Mouse (Mus musculus): Measurements from ENCODE around the gene Ghitm. TPM values are rescaled to one million over a fixed set of nuclear protein-coding genes. Genes with fewer than 3 reads are reported as not detected.
"Not testable (repeated sequence)": the region's sequence is repeated elsewhere in the genome, so short reads cannot be mapped to it uniquely, and the experiment has no call there.

Gene Ghitm
- 332 and 334 TPM in 2 replicates for polyA plus RNA-seq (2015; fragmentation: Nextera tagmentation; extraction: Ambion mirVana)

DNA sequence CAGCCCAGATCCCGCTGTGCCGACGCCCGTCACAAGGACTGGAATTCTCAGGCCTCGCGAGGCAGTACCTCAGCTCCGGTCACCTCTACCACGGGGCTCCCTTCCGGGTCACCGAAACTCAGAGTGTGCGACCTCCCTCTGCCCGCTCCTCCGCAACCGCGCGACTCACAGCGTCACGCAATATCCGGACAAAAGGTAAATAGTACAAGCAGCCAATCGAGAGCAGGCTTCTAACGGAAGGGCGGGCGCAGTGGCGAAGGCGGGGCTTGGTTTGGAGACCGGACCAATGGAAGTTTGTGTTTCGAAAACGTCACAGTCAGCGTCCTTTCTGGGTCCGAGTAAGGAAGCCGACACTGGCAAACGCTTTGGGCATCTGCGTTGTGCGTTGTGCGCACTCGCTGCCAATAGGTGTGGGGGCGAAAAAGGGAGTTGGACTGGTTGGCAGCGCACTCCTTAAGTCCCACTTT is at the start of gene Ghitm:
Gene Ghitm, minus strand, starts transcription at position 146 of the 467 bp plus-strand sequence.
- Histone ChIP-seq H3K4me2 (ENCODE audit: low read depth, low read length) (peak within 1 kb of the TSS; percentile 64), H3K4me3 (ENCODE audit: low read length) (peak within 1 kb of the TSS; percentile 86), H3K4me1 (ENCODE audit: control insufficient read depth, insufficient read depth, low read length) (no peaks in the 10 kb centered on the region), H3K27ac (ENCODE audit: low read length) (peak within 1 kb of the TSS; percentile 91), H3K36me3 (ENCODE audit: control insufficient read depth, insufficient read depth, low read length) (peaks cover 5% of the 10 kb centered on the region), H3K27me3 (replicated peaks; ENCODE audit: control insufficient read depth, insufficient read depth, low read length) (no peaks in the 10 kb centered on the region), H3K9me3 (ENCODE audit: control insufficient read depth, low read length) (no peaks in the 10 kb centered on the region), H3K9ac (ENCODE audit: low read depth, low read length) (peak within 1 kb of the TSS; percentile 93)
- ATAC-seq: peak; percentile 99
- under 1% methylated on average over 37 of the region's 38 CpGs for WGBS

DNA sequence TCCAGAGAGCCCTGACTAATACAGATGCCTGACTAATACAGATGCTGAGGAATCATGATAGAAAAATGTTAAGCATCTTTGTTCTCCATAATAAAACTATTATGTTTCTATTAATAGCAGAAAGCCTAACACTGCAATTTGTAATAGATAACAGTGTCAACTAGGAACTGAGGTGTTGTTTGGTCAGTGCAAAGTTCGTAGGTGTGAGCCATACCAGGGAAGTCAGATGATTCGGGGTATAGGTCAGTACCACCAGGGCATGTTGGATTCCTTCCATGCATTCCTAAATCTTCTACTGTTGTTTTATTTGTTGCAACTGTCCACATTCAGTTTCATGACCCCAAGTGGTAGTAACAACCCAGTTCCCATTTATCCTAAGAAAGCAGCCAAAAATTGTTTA is 49.8 kb upstream of the Ghitm start:
- H3K4me3 ChIP-seq (ENCODE audit: low read length): no peak overlapping the region
- 57% methylated on average over 2 of the region's 2 CpGs for WGBS

DNA sequence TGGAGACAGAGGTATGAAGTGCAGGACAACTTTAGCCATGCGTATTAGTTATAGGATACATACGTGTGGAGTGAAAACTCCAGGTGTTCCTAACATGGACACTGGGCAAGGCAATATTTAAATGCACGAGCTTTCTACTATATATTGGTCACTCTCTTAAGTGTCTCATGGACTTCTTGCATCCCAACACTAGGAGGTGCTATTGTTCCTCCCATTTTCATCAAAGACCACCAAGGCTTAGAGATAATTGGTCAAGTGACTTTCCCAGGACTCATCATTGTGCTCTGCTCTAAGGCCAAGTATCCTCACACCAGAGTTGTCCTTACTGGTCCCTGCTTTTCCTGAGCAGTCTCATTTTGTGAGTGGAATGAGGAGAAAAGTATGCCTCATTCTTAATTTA is 39.4 kb upstream of the Ghitm start:
- no peaks in the 10 kb centered on the region for H3K4me1 ChIP-seq (ENCODE audit: control insufficient read depth, insufficient read depth, low read length)
- ATAC-seq: no peak
- H3K27me3 ChIP-seq (replicated peaks; ENCODE audit: control insufficient read depth, insufficient read depth, low read length): no peaks in the 10 kb centered on the region
- WGBS: 72% methylated on average over 3 of the region's 3 CpGs
- H3K4me2 ChIP-seq (ENCODE audit: low read depth, low read length): no peak overlapping the region
- H3K36me3 ChIP-seq (ENCODE audit: control insufficient read depth, insufficient read depth, low read length): no peaks in the 10 kb centered on the region
- no peak overlapping the region for H3K4me3 ChIP-seq (ENCODE audit: low read length)
- H3K9me3 ChIP-seq (ENCODE audit: control insufficient read depth, low read length): no peaks in the 10 kb centered on the region
- H3K9ac ChIP-seq (ENCODE audit: low read depth, low read length): no peak overlapping the region
- H3K27ac ChIP-seq (ENCODE audit: low read length): no peak overlapping the region

More for the DNA sequence above, 49.8 kb upstream of the Ghitm start:
- no peak overlapping the region for H3K27ac ChIP-seq (ENCODE audit: low read length)
- no peaks in the 10 kb centered on the region for H3K27me3 ChIP-seq (replicated peaks; ENCODE audit: control insufficient read depth, insufficient read depth, low read length)
- peak; percentile 63 for ATAC-seq
- H3K9me3 ChIP-seq (ENCODE audit: control insufficient read depth, low read length): no peaks in the 10 kb centered on the region
- no peak overlapping the region for H3K4me2 ChIP-seq (ENCODE audit: low read depth, low read length)
- no peaks in the 10 kb centered on the region for H3K4me1 ChIP-seq (ENCODE audit: control insufficient read depth, insufficient read depth, low read length)
- no peaks in the 10 kb centered on the region for H3K36me3 ChIP-seq (ENCODE audit: control insufficient read depth, insufficient read depth, low read length)
- no peak overlapping the region for H3K9ac ChIP-seq (ENCODE audit: low read depth, low read length)

DNA sequence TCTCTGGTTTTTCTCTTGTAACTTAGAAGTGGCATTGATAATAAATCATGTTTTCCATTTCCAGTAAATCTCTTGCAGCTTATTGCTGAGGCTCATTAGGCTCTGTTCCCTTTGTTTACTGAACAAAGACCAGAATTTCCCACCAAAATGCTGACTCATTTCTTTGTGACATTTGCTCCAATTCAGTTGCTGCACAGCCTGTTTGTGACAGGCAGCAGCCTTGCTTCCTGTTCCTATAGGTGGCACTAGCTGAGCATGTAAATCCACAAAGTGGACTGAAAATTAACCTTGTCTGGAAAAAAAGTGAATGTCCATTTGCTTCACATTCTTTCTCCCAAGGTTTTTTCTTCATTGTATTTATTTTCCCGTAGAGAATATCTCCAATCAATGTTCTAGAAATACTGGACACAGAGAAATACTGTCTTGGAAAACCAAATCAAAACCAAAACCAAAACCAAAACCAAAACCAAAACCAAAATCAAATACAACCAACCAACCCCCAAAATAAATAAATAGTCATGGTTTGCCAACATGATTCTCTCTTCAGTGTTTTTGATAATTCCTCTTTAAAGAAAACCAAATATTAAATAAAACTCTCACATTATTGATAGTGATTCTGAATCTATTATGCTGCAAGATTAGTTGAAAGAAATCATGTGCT is 30.3 kb upstream of the Ghitm start:
- H3K9me3 ChIP-seq (ENCODE audit: control insufficient read depth, low read length): no peaks in the 10 kb centered on the region
- no peak overlapping the region for H3K4me2 ChIP-seq (ENCODE audit: low read depth, low read length)
- H3K4me3 ChIP-seq (ENCODE audit: low read length): no peak overlapping the region
- no peak overlapping the region for H3K27ac ChIP-seq (ENCODE audit: low read length)
- no peak for ATAC-seq
- WGBS: 62% methylated on average over 1 of the region's 1 CpGs
- no peaks in the 10 kb centered on the region for H3K27me3 ChIP-seq (replicated peaks; ENCODE audit: control insufficient read depth, insufficient read depth, low read length)
- H3K9ac ChIP-seq (ENCODE audit: low read depth, low read length): no peak overlapping the region
- H3K4me1 ChIP-seq (ENCODE audit: control insufficient read depth, insufficient read depth, low read length): no peaks in the 10 kb centered on the region
- no peaks in the 10 kb centered on the region for H3K36me3 ChIP-seq (ENCODE audit: control insufficient read depth, insufficient read depth, low read length)

DNA sequence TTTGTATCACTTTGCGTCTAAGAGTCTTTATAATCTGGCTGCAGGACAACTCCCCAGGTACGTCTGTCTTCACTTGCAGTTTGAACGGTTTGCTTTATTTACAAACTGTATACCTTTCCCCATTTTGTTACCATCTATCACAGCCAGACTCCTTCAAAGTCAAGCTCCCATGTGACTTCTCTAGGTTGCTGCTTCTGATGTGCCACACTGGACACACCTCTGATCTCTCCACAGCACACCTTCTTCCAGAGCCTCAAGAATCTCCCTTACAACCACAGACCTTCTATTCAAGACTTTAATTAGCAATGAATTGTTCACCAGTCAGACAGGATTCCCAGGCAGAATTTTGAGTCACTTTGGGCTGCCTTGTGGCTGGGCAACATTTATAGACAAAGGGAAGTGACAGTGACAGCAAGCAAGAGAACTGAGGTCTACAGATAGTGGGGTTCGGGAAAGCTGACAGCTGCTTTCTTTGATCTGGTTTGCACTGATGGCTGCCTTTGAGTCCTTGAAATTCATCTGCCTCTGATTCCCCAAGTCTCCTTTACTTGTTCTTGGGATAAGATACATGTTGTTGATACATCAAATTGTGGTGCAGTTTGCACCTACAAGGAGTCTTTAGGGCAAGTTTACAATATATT is 29.4 kb upstream of the Ghitm start:
- no peak overlapping the region for H3K4me3 ChIP-seq (ENCODE audit: low read length)
- WGBS: 59% methylated on average over 4 of the region's 4 CpGs
- H3K9me3 ChIP-seq (ENCODE audit: control insufficient read depth, low read length): no peaks in the 10 kb centered on the region
- H3K27ac ChIP-seq (ENCODE audit: low read length): no peak overlapping the region
- H3K36me3 ChIP-seq (ENCODE audit: control insufficient read depth, insufficient read depth, low read length): no peaks in the 10 kb centered on the region
- no peaks in the 10 kb centered on the region for H3K4me1 ChIP-seq (ENCODE audit: control insufficient read depth, insufficient read depth, low read length)
- H3K4me2 ChIP-seq (ENCODE audit: low read depth, low read length): no peak overlapping the region
- H3K9ac ChIP-seq (ENCODE audit: low read depth, low read length): no peak overlapping the region
- H3K27me3 ChIP-seq (replicated peaks; ENCODE audit: control insufficient read depth, insufficient read depth, low read length): no peaks in the 10 kb centered on the region
- ATAC-seq: no peak

DNA sequence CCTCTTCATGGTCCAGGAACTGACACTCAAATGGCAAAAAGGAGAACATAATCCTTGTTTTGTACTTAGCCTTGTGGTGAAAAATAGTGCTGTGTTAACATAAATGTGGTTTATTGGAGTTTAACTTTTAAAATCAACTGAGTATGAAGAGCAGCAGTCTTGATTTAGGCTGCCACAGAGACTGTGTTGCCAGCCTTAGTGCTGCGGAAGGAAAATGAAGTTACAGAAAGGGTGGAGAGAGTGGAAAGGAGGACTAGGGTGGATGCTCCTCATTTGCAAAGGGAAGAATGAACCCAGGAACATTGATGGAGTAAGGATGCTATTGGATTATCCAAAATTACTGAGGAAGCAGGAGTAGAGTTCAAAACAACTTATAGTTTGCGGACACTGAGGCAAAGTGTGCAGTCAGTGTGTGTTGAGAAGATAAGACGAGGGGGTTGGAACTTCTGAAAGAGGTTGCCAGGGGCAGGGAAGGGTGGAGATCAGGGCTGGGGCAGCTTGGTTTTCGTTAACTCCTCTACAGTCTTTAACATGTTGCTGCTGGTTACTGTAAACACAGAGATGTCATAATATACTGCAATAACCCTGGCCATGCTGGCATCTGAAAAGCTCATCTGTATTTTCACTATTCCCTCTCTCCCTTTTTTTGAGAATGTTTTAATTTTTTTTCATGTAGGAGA is 28.3 kb upstream of the Ghitm start:
- ATAC-seq: peak; percentile 50; the same call in 1 of the 2 replicates

DNA sequence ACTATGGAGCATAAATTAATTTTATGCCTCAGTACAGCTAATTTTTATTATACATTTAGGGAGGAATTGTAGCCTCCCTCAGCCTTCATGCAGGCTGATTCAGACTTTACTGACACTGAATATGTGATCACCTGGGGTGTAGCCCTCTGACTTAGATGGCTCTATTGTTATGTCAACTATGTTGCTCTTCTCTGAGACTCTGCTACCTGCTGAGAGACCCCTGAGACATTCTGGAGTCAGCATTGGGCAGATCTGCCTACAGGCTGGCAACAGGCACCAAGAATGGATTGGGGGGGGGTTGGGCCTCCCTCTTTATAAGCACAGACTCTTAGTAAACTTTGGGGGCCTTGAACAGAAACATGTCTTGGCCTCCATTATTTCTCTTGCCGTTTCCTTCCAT is 19.3 kb upstream of the Ghitm start:
- no peak overlapping the region for H3K27ac ChIP-seq (ENCODE audit: low read length)
- H3K4me1 ChIP-seq (ENCODE audit: control insufficient read depth, insufficient read depth, low read length): no peaks in the 10 kb centered on the region
- 84% methylated on average over 1 of the region's 1 CpGs for WGBS
- ATAC-seq: no peak
- H3K4me3 ChIP-seq (ENCODE audit: low read length): no peak overlapping the region
- no peak overlapping the region for H3K9ac ChIP-seq (ENCODE audit: low read depth, low read length)
- H3K4me2 ChIP-seq (ENCODE audit: low read depth, low read length): no peak overlapping the region
- no peaks in the 10 kb centered on the region for H3K36me3 ChIP-seq (ENCODE audit: control insufficient read depth, insufficient read depth, low read length)
- H3K9me3 ChIP-seq (ENCODE audit: control insufficient read depth, low read length): peaks cover 4% of the 10 kb centered on the region; the same call in 1 of the 2 replicates
- no peaks in the 10 kb centered on the region for H3K27me3 ChIP-seq (replicated peaks; ENCODE audit: control insufficient read depth, insufficient read depth, low read length)

More for the DNA sequence above, 28.3 kb upstream of the Ghitm start:
- H3K27ac ChIP-seq (ENCODE audit: low read length): no peak overlapping the region
- H3K4me2 ChIP-seq (ENCODE audit: low read depth, low read length): no peak overlapping the region
- 69% methylated on average over 4 of the region's 4 CpGs for WGBS
- H3K4me3 ChIP-seq (ENCODE audit: low read length): no peak overlapping the region
- H3K4me1 ChIP-seq (ENCODE audit: control insufficient read depth, insufficient read depth, low read length): no peaks in the 10 kb centered on the region
- no peaks in the 10 kb centered on the region for H3K27me3 ChIP-seq (replicated peaks; ENCODE audit: control insufficient read depth, insufficient read depth, low read length)
- no peaks in the 10 kb centered on the region for H3K36me3 ChIP-seq (ENCODE audit: control insufficient read depth, insufficient read depth, low read length)
- H3K9me3 ChIP-seq (ENCODE audit: control insufficient read depth, low read length): no peaks in the 10 kb centered on the region
- H3K9ac ChIP-seq (ENCODE audit: low read depth, low read length): no peak overlapping the region

DNA sequence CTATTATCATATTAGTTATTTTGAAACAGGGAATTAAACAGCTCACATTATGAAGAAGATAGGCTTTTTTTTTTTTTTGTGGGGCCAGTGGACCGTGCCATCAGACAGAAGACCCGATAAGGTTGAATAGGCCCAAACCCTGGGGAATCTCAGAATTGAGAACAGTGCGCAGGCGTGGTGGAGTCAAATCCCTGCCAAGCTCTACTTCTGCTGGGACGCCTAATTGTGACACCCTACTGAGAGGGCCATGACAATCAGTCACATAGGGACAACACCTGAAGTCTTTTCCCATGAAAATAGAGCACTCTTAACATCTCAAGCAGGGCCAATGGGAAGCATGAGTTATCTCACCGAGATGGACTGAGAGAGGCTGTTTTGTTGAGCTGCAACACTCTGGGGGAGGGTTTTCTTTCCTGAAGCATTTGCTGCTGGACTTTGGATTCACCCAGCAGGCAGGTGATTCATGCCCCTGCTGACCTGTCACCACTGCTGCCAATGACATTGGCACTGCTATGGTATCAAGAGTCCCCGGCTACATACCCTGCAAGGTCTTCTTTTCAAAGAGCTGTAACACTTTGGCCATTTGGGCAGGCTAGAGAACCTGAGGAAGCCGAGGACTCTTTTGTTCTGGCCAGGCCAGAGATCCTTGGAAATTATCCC is 4.1 kb upstream of the Ghitm start:
- H3K9me3 ChIP-seq (ENCODE audit: control insufficient read depth, low read length): no peaks in the 10 kb centered on the region
- no peak overlapping the region for H3K4me2 ChIP-seq (ENCODE audit: low read depth, low read length)
- H3K4me1 ChIP-seq (ENCODE audit: control insufficient read depth, insufficient read depth, low read length): no peaks in the 10 kb centered on the region
- WGBS: 76% methylated on average over 8 of the region's 8 CpGs
- H3K36me3 ChIP-seq (ENCODE audit: control insufficient read depth, insufficient read depth, low read length): no peaks in the 10 kb centered on the region
- H3K9ac ChIP-seq (ENCODE audit: low read depth, low read length): no peak overlapping the region
- no peaks in the 10 kb centered on the region for H3K27me3 ChIP-seq (replicated peaks; ENCODE audit: control insufficient read depth, insufficient read depth, low read length)
- no peak for ATAC-seq
- no peak overlapping the region for H3K27ac ChIP-seq (ENCODE audit: low read length)
- H3K4me3 ChIP-seq (ENCODE audit: low read length): no peak overlapping the region

DNA sequence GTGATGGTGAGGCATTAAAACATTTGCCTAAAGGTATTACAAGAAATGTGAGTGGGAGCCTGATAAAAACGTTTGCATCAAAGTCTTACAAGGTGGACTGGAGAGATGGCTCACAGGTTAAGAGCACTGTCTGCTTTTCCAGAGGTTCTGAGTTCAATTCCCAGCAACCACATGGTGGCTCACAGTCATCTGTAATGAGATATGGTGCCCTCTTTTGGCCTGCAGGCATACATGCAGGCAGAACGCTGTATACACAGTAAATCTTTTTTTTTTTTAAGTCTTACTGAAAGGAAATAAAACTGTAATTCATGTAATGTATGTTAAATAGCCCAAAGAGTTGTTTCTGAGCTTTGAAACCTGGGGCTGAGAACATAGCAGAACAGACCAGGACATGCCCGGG is 2.5 kb upstream of the Ghitm start:
- H3K27ac ChIP-seq (ENCODE audit: low read length); H3K27me3 ChIP-seq (replicated peaks; ENCODE audit: control insufficient read depth, insufficient read depth, low read length); ATAC-seq; H3K36me3 ChIP-seq (ENCODE audit: control insufficient read depth, insufficient read depth, low read length); H3K9ac ChIP-seq (ENCODE audit: low read depth, low read length); H3K4me2 ChIP-seq (ENCODE audit: low read depth, low read length); H3K4me1 ChIP-seq (ENCODE audit: control insufficient read depth, insufficient read depth, low read length); H3K9me3 ChIP-seq (ENCODE audit: control insufficient read depth, low read length); H3K4me3 ChIP-seq (ENCODE audit: low read length): not testable (repeated sequence)
- 76% methylated on average over 2 of the region's 3 CpGs for WGBS
